Mouse (Mus musculus): Measurements from ENCODE around the gene Gm7942.
"Not testable (repeated sequence)": the region's sequence is repeated elsewhere in the genome, so short reads cannot be mapped to it uniquely, and the experiment has no call there.

The Gm7942 gene

DNA sequence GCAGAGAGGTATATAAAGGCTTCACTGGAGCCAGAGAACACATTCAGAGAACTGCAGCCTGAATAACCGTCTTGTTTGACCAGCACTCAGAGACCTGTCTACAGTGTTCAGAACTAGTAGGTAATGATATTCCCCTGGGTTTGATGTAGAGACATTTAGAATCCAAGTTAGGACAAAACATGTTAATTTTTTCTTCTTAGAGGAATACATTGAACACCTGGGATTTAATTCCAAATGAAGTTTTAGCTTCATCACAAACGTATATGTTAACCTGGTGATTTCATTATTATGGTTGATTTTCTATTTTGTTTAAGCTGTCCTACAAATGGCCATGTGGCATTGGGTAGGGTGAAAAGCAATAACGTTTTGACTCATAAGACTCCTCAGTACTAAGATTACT lies at the start of gene Gm7942:
Gm7942 (plus strand) TSS at position 301 of the 400 bp plus-strand sequence.
- not testable (repeated sequence) for DNase-seq

Data from cerebellum, postnatal 10 days (tissue).